Mouse (Mus musculus) cerebellum, adult 11-12 months (tissue): Measurements from ENCODE around the gene Gm20662.

Source experiments
- DNase-seq: peaks from one replicate; pipeline ENCODE4 v3.0.0; 2022

Gm20662 gene

DNA sequence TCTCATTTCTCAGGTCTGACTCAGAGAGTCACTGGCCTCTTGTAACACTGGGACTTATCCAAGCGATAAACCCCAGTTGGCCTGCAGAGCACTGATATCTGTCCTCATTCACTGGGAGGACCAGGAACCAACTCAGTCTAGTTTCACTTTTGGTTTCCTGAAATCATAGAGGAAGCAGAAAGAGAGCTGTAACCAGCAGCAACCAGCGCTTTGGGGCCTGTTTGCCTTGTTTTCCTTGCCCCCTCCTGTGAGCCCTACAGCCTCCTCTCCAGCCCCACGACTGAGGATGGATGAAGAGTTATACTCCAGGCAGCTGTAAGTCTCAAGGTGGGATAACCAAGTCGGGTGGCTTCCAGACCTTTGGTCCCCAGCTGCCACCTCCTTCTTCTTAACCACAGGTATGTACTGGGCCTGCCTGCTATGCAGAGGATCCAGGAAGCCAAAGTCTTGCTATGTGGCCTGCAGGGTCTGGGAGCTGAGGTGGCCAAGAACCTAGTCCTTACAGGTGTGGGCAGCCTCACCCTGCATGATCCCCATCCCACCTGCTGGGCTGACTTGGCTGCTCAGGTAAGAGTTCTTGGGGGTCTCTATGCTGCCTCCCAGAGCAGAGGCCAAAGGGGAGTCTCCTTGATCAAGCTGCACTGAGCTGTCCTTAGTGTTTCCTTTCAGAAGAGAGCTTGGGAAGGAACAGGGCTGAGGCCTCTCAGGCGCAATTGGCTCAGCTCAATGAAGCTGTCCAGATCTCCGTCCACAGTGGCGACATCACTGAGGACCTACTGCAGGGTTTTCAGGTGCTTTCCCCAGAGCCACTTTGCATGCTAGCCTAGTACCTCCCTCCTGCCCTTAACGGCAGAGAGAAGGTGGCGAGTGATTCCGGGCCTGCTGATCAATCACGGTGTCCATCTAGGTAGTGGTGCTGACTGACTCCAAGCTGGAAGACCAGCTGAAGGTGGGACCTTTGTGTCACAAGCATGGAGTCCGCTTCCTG, 20.5 kb upstream of the Gm20662 start, which contains the start of gene Uba7:
TSS of gene Uba7 (plus strand) at position 107 of the 988 bp plus-strand sequence.
- DNase-seq: no peak

DNA sequence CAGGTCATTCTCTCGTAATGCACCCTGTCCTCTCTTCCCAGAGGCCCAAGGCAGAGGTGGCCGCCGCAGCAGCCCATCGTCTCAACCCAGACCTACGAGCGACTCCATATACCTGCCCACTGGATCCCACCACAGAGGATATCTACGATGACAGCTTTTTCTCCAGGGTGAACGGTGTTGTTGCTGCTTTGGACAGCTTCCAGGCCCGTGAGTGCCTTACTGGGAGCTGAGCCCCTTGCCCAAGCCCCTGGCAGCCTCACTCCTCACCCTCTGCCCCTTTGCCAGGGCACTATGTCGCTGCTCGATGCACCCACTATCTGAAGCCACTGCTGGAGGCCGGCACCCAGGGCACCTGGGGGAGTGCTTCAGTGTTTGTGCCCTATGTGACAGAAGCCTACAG, 17.3 kb upstream of the Gm20662 start:
- DNase-seq: no peak

DNA sequence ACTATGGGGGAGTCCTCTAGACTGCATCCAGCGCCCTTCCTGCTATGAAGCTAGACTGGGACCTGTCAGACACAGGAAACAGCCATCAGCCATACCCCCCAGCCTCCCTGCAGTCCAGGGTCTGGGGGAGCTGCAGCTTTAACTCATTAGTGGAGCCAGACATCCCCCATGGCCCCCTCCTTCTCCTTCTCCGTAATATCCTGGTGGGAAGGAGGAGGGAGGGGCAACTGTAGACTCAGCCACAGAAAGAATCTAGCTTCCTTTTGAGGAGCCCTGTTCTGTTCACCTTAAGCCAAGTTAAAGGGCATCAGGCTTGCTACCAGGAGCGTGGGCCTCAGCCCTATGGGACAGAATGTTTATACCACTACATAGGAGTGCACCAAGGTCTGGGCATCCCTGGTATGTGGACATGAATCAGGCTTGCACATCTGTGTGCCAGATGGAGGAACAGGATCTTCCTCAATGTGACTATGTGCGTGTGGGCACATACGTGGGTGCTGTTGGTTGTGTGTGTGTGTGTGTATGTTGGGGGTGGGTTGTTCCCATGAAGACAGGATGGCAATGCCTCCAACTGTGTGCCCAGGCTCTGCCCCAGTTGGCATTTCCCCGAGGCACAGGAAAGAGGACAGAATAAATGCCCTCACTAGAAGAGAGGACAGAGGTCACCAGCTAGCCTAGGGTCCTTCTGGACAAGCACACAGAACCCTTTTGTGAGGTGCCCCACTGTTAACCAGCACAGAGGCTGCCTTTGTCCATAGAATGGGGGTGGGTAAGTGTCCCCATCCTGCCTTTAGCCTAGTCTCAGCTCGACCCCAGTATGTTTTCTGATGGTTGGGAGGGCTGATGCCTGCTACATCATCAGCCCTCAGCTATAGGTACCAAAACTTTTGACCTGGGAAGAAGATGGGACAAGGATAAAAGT, 14.2 kb upstream of the Gm20662 start:
- no peak for DNase-seq

DNA sequence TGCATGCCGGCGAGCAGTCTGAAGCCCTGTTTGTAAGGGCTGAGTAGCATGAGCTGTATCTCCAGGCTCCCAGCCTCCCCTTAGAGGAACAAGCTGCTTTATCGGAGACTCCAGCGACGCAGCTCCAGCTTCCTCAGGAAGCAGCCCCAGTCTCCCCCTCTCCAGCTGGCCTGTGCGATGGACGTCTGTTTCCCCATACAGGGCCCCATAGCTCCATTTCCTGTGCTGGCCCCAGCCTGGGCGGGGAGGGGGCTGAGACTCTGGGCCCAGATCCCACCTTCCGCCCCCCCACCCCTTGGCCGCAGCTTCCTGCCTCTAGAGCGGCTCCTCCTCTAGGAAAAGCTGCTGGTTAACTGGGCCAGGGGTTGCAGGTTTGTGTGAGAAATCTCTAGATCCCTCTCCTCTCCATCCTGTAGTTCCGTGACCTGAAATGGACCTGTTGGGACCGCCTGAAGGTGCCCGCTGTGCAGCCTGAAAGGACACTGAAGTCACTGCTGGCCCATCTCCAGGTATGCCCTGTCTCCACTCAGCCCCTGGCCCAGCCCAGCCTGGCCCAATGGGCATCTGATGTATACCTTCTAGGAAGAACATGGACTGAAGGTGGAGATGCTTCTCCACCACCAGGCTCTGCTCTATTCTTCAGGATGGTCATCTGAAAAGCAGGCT, 13.3 kb upstream of the Gm20662 start, which contains the start of gene Gm20661:
TSS of gene Gm20661 (plus strand) at position 378 of the 666 bp plus-strand sequence.
- no peak for DNase-seq

DNA sequence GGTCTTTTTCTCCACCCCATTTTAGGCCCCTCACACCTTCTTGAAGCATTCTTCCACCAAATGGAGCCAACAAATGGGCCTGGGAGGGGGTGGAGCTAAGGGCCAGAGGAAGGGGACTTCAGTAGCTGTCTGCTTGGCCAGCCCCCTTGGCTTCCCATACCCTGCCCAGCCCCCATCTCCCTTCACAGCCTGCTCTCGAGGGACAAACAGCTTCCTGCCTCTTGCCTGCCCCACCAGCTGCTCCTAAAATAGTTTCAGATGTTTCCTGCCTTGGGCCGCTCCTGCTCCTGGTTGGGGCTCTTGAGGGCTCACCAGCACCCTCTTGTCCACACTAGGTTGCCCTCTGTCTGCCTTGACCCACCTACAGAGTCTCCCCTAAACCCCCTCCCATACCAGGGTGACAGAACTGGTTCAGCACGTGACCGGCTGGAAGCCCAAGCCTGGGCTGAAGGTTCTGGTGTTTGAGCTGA, 12.7 kb upstream of the Gm20662 start:
- peak; percentile 33 for DNase-seq

DNA sequence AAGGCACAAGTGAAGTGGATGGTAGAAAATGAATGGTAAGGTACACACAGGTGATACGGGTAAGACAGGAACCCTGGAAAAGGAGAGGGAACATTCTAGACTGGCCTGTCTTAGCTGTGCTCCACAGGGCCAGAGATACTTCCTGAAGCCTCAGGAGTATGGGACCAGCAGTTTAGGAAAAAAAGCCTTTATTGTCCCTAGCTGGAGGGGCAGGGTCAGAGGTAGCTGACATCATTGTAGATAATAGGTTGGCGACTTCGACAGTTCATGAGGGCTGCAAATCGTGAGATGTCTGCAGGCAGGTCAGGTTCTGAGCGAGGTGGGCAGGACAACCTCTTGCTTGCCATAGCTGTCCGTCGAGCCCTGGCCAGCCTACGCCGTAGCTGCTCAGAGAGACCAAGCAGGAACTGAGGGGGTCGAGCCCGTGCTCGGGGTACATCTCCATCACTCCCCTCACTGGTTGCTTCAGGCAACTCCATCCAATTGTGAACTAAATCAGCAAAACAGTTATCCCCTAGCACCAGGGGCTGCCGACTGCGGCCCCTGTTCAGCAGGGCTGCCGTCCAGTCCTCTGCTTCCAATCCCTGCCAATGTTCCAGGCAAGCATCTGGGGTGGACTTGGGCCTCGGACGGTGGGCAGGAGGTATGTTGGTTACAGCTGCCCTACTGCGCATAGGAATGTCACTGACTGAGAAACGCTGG, 11.9 kb upstream of the Gm20662 start:
- DNase-seq: no peak

DNA sequence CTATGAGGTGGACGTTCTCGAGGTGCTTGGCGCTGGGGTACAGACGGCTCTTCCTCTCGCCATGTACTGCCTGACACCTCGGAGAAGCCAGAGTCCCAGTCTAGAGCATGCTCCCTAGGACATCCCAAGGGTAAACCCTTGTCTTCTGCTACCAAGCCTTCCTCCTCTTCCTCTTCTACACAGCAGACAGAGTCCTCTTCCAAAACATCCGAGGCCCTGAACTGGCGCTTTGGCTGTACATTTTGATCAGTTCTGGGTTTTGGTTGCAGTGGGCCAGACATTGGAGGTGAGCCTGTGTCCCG, 11.4 kb upstream of the Gm20662 start:
- no peak for DNase-seq

DNA sequence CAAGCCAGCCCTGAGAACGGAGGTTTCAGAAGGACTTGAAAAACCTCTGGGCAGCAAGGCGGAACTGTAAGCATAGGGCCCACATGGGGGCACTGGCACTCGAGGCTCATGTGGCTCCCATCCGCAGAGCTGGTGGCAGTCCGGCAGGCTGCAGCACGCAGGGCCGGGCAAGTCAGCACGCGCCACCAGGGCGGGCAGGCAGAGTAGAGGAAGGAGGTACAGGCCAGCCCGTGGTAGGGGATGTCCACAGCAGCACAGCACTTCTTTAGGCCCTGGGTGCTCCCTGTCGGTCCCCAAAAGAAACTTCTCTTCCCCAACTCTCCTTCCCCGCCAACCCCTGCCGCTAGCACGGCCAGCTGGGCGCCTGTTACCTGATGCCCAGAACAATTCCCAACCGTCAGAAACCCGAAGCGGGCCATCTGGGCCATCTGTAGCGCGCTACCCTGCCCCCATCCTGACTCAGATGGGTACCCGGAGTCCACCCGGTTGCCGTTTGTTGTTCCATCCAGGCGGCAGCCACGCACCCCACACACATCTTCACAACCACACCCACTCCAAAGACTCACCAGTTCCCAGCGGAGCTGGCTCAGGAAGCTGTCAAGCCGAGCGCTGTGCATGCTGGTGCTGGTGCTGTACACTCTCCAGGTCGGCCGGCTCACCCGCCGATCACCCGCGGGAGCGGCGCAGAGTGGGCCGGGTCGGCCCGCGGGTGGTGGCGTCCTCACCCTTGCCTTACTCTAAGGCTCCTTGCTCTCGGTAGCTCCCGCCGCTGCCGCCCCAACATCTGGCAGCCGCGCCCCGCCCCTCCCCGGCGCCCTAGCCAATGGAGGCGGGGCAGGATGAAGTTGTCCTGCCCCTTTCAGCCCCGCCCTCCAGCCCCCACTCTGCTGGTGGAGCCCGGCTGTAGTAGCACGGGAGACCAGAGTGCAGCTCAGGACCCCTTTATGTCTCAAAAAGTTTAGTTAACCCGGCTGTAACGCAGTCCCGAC, 10.7 kb upstream of the Gm20662 start, which contains the start of gene Inka1:
TSS of gene Inka1 (minus strand) at position 749 of the 989 bp plus-strand sequence.
- peak; percentile 62 for DNase-seq

DNA sequence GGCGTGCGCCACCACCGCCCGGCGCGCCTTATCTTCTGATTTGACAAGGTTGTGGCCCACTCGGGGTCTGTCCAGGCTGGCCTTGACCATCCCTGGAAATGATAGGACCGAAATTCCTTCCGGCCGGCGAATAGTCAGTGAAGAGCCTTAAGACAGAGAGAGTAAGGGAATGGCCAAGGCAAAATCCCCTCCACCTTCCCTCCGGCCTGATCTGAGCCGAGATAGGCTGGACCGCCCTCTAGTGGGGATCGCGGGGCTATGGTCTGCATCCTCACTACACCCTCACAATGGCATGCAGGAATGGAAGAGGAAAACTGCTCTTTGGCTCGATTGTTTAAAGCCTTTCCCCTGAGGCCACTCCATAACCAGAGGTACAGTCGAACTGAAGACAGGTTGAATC, 9.8 kb upstream of the Gm20662 start:
- DNase-seq: peak; percentile 75

DNA sequence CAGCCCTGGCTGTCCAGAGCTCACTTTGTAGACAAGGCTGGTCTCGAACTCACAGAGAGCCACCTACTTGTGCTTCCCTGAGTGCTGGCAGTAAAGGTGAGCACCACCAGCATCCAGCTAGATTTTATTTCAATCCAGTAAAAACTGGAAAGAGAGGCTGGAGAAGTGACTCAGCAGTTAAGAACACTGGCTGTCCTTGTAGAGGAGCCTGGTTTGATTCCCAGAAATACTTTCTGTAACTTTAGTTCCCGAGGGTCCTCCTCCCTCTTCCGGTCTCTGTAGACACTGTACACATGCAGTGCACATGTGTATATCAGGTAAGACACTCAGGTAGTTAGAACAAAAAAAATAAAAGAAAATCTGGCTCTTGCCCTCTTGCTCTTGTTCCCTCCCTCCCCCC, 8.2 kb upstream of the Gm20662 start:
- DNase-seq: no peak

DNA sequence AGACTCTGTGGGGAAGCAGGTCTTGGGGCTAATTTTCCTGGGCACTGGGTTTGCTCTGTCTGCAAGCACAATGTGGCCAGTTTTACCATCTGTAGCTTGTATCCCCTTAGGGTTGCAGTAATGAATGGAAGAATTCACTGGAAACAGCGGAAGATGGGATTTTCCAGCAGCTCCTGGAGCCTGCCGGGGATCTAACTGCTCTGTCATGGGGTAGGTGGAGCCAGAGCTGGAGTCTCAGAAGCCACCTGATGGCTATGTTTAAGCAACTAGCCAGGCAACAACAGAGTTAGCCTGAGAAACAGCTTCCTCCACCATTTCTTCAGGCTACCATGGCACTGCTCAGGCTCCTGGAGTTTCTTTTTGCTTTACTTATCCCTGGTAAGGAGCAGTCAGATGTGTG, 4.0 kb upstream of the Gm20662 start, which contains the start of gene Cdhr4:
TSS of gene Cdhr4 (plus strand) at position 301 of the 400 bp plus-strand sequence.
- DNase-seq: no peak

DNA sequence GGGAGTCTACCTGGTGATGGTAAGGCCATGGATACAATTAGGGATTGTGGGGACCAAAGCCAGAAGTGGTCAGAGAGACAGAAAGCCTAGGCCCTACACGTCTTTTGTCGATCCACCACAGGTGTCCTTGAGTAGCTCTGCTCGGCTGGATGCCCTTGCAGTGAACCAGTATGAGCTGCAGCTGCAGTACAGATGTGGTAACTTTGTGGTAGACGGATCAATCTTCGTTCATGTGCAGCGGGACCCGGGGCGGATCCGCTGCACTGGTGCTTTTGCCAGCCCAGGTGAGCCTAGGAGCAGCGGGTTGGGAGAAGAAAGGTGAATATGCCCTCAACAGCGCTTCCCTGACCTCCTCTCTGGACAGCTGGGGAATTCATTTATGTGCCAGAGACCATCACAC, 3.1 kb upstream of the Gm20662 start:
- DNase-seq: no peak

DNA sequence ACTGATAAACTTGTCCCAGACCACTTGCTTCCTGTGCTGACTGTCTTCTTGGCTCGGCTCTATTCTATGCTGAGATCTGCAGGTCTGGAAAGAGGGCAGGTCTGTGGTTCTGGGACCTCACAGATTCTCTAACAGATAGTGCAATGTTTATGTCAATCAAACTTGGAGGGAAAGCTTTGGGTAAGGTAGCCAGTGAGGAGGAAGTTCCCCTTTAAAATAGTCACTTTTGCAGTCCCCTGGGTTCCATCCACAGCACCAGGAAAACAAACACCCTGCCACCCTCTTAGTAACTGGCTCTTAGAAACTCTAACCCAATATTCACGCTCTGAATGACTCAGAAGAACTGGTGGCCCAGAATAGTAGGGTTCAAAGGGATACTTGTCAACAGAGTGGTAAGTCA, 1.7 kb upstream of the Gm20662 start:
- no peak for DNase-seq

DNA sequence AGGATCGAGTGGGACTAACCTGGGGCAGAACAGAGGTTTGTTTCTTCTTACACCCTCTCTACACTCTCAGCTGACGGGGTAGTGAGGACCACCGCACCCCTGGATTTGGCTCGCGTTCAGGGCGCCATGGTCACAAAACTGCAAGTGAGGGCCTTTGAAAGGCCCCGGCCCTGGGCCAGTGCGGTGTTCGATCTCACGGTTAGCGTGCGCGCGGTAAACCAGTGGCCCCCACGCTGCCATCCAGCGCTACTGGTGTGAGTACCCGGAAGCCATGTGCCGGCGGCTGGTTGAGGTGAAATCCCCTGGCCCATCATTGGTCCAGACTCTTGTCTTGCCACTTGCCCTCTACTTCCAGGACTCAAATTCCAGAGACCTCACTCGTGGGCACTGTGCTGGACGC, 636 bp upstream of the Gm20662 start:
- DNase-seq: no peak

DNA sequence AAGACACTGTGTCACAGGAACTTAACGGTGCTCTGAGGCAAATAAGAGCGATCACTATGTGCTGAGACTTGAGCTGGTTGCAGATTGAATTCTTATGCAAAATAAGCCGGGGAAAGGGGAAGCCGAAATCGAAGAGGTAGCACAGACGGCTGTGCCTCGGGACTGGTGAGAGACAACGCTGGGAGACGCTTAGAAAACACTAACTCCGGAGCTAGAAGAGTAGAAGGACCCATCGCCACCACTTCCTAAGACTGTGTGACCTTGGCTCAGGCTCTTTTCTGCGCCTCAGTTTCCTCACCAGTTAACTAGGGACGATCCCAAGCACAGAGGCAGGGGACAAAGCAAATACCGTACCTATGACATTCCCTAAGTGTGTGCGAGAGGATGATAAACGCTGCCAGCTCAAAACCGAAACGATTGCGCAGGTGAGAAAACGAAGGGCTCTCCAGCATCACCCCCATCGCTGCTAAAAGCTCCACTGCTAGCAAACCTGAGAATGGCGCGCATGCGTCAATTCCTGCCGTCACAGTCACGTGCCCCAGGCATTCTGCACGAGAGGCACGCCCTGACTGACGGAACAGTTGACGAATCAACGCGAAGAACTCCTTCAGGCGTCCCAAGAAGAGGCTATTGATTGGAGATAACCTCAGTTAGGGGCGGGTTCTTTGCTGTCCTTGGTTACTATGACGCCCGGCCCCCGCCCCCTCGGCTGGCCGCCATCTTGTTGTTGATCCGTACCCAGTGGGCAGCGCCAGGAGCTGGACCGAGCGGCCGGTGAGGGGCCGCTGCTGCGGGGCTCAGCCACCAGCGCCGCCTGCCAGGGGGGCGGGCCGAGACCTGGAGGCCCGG, 6.0 kb downstream of the Gm20662 start, which contains the start of gene Ip6k1:
TSS of gene Ip6k1 (plus strand) at position 580 of the 849 bp plus-strand sequence.
- DNase-seq: peak; percentile 100

DNA sequence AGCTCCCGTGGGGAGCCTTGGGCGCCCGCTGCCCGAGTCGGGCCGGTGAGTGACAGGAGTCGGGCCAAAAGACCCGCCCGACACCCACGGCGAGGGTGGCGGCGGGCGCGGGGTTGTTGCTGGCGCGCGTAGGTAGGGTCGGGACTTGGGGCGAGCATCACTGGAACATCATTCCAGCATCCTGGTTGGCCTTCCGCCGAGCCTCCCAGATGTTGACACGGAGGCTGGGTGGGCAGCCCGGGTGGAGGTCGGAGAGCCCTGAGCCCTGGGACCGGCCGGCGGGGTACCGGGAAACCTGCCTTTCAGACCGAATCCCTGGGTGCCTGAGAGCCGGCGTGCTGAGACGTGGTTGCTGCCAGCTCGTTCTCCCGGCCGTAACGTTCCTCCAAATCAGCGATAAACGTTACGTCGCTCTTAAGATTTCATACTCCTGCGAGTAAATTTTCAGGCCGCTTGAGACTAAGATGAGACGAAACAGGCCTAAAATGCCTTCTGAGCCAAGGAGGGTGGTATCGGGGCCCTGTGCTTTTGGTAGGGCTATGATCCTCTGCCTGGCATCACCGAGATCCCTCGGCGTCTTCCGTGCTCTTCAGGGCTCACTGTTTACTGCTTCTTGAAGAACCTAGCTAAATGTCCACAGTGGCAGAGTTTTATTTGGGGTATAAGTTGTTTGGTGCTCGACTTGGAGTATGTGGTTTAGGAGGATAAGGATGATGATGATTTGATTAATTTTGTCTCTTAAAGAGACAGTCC, 6.8 kb downstream of the Gm20662 start:
- DNase-seq: no peak

DNA sequence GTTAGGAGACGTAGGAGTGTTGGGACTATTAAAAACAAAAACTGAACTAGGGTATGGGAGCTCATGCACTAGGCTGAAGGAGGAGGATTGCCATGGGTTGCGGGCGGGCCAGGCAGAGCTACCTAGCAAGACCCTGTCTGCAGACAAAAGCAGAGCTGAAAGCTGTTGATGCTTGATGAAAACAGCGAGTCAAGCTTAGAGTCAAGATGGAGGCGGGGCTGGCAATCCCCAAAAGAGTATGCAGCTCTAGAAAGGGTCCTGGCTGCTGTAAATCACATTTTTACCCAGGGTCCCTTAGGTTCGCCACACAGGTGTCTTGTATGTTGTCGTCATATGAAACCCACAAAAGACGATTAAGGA, 7.4 kb downstream of the Gm20662 start:
- DNase-seq: peak; percentile 36

DNA sequence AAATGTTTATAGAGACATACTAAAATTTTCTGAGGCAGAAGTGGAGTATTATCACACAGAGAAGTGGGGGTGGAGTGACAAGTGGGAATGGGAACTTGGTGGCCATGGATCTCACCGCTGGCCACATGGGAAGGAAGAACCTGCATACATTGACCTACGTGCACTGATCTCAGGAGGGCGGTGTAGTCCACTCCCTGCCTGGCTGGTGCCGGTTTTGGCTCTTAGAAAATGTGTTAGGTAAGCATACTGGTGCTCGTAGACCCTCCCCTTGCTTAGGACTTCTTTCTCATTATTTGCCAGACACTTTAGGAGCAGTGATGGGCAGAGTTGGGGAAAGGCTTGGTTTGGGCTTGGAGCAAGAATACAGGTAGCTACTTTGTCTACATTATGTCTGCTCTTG, 11.9 kb downstream of the Gm20662 start:
- DNase-seq: no peak

DNA sequence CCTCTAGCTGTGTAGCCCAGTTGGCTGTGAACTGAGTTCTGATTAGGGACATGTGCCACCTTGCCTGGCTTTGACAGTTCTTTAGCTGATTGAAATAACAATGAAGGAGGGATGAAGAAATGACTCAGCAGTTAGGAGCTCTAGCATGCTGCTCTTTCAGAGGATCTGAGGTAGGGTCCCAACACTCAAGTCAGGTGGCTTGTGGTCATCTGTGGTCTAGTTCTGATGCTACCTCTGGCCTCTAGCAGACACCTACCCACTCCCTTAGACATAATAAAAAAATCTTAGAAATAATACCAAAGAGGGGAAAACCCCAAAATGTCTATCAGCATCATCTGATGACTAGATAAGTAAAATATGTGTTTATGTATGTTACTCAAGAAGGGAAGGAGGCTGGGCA, 14.2 kb downstream of the Gm20662 start:
- no peak for DNase-seq
